Mouse (Mus musculus) testis, adult 2 months (tissue): ENCODE measurements around the gene Itgb8.

Source experiments
- CTCF ChIP-seq: fragments of 200-500 bp; IDR thresholded peaks from 2 replicates; pipeline ENCODE4 v1.5.1; 2012; ENCODE audit warnings: low read depth, mild to moderate bottlenecking, inconsistent platforms, low read length, moderate library complexity; ENCODE audit not compliant: control insufficient read depth, insufficient read depth, insufficient replicate concordance
- POLR2A ChIP-seq: fragments of 200-500 bp; IDR thresholded peaks from 2 replicates; pipeline ENCODE4 v1.6.1; 2012; ENCODE audit warnings: low read depth, mild to moderate bottlenecking, inconsistent platforms, low read length, moderate library complexity; ENCODE audit not compliant: control insufficient read depth

GRCm38 (mm10) chr12:119155566-119155965, 83.0 kb downstream of the Itgb8 start:
- TF ChIP-seq CTCF, result no peak
- TF ChIP-seq POLR2A, result no peak
